Mouse (Mus musculus): ENCODE results near the gene Cyth1.

DNA sequence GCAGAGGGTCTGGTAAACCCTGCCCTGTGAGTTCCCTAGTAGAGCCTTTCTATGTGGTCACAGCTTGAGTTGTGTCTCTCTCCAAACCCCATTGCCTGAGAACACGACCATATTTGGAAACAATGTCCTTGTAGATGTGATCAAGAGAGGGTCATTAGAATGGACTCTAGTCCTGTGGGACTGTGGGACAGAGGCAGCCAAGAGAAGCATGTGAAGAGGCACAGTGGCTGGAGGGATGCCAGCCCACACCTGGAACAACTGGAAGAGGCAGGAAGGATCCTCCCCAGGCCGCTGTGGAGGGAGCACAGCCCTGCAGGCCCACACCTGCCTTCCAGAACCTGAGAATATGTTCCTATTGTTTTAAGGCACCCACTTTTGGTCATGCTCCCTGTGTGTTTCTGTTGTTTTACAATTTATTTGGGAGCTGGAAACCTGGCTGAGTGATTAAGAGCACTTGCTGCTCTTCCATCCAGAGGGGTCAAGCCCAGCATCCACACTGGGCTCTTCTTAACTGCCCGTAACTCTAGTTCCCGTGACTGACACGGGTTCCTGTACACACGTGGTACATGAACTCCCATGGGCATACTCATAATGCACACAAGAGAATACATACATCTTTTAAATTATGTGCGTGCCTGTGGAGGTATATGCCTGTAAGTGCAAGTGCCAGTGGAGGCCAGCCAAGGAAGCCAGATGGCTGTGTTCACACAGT, 5.2 kb upstream of the Cyth1 start:
- TF ChIP-seq MYOD1 (IDR thresholded peaks at IDR 0.05; ENCODE audit: control insufficient read depth in 1 of 3, insufficient read length in 2 of 3, low read depth in 2 of 3) (no peak), REST (IDR thresholded peaks at IDR 0.05; ENCODE audit: insufficient read depth, insufficient read length) (no peak), POLR2A (IDR thresholded peaks at IDR 0.05; ENCODE audit: insufficient read length, low read depth) (no peak), USF1 (IDR thresholded peaks at IDR 0.05; ENCODE audit: low read depth) (no peak), TCF12 (IDR thresholded peaks at IDR 0.05; ENCODE audit: insufficient read depth, poor library complexity, severe bottlenecking) (no peak), E2F4 (IDR thresholded peaks at IDR 0.05; ENCODE audit: insufficient read depth) (no peak), MAX (IDR thresholded peaks at IDR 0.05; ENCODE audit: low read depth) (no peak)

Measured in myocyte (in vitro differentiated cells).